Mouse (Mus musculus): ENCODE measurements around the gene Peg3.
"Not testable (repeated sequence)": the region's sequence is repeated elsewhere in the genome, so short reads cannot be mapped to it uniquely, and the experiment has no call there.

Peg3 gene

GRCm38 (mm10) chr7:6730241-6730640 is at the start of gene Peg3, which contains the start of gene Usp29:
Gene Peg3 (minus strand): TSS chr7:6730431.
Gene Usp29 (plus strand): TSS chr7:6730578.
- DNase-seq (ENCODE audit: low spot score in 2 of 2): peak; percentile 86 to 88

GRCm38 (mm10) chr7:6779172-6779571 is 48.9 kb upstream of the Peg3 start:
- DNase-seq (ENCODE audit: low spot score in 2 of 2): no peak

GRCm38 (mm10) chr7:6777689-6778088 is 47.5 kb upstream of the Peg3 start:
- no peak for DNase-seq (ENCODE audit: low spot score in 2 of 2)

DNA sequence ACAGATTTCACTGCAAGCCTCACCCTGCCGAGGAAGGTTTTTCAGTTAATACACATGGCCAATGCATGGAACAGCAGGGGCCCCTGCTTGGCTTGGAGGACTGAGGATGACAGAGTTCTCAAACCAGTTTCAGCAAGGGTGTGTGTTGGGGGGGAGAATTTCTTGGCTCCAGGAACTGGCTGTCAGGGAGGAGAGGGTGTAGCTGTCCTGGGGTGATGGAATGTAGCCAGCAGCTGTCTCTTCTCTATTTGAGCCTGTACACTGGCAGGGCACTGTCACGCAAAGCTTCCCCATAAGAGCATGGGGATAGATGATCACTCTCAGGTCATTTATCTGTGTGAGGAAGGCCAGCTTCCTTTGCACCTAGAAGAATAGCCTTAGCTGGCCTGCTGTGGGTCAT is 46.9 kb upstream of the Peg3 start:
- peak in 1 of 2 experiments; percentile 34 for DNase-seq (ENCODE audit: low spot score in 2 of 2)

DNA sequence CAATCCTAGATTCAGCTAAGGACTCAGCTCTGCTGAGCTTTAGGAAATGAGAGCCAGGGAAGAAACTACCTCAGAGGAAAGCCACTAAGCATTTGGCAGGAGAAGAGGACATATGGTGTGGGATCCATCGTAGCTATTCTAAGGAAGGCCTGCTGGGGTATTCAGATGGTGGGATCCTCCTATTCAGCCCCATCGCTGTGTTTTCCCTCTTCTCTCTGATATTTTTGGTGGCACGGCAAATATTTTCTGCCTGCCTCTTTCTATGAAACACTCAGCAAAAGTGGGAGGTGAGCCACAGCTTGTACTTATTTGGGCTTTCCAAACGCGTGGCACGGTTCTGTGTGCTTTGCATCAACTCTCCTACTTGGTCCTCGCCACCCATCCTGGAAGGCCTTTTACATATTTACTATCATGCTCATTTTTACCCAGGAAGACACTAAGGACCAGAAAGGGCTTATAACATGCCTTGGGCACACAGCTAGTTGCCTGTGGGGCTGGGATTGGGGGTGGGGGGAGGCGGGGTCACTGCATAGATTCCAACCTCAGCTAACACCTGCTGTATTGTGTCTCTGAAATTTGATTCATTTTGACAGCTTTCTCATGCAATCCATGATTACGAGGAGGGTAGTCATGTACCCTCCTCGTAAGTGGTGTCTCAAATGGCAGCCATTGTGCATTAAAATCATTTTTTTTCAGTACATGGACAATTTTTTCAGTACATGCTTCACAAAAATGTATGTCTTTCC is 46.3 kb upstream of the Peg3 start:
- DNase-seq (ENCODE audit: low spot score in 2 of 2): no peak

- DNase-seq (ENCODE audit: low spot score in 2 of 2): not testable (repeated sequence)
These were observed 43.7 kb upstream of the Peg3 start for GRCm38 (mm10) chr7:6773865-6774413.

- DNase-seq (ENCODE audit: low spot score in 2 of 2): peak; percentile 63 to 68
These were observed 40.1 kb upstream of the Peg3 start for GRCm38 (mm10) chr7:6770286-6770685.

DNA sequence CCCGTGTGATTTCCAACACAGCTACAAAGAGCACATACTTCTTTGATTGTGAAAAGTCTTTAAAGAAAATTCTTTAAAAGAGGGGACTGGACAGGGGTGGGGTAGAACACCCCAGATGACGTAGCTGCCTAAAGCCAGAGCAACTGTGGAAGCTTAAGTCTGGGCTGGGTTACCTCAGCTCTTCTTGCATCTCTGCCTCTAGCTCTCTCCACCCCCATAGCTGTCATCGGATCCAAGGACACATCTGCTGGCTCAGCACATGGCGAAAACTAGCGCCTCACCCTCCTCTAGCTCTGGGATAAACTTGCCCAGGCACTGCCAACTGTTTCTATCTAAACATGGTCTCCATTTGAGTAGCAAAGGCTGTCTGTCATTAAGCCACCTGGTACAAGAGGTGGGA is 35.0 kb upstream of the Peg3 start:
- DNase-seq (ENCODE audit: low spot score in 2 of 2): no peak

DNA sequence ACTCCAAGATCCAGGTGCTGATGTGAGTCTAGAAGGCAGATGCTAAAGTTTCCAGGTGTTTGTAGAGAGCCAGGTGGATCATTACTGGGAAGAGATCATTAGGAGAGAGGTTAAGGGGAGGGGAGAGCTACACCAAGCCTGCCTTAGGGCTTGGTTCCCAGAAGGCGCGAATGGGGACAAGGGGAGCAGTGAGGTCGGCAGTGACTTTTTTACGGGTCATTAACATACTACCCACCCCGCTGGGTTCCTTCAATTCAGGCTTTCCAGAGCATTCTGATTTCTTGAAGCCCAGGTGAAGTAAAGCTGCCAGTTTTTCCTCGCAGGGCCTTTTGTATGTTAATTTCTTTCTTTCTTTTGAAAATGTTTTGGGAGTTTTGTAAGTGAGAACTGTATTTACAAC is 29.9 kb upstream of the Peg3 start:
- DNase-seq (ENCODE audit: low spot score in 2 of 2): no peak

DNA sequence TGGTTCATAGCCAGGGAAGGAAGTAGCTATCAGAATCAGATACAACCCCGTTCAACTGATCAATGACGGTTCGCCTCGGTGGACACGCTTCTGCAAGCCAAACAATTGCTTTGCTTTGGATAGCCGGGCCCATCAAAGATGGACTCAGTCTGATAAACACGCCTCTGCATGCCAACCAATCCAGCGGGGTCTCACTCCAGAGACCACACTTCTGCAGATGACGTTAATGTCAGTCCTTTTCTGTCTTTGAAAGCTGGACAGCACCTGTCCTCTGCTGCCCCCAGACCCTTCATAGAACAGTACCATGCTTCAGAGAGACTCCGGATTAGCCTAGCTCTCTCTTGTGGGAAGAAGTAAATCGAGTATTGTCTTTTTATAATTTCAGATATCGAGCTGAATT is 29.5 kb upstream of the Peg3 start:
- no peak for DNase-seq (ENCODE audit: low spot score in 2 of 2)

DNA sequence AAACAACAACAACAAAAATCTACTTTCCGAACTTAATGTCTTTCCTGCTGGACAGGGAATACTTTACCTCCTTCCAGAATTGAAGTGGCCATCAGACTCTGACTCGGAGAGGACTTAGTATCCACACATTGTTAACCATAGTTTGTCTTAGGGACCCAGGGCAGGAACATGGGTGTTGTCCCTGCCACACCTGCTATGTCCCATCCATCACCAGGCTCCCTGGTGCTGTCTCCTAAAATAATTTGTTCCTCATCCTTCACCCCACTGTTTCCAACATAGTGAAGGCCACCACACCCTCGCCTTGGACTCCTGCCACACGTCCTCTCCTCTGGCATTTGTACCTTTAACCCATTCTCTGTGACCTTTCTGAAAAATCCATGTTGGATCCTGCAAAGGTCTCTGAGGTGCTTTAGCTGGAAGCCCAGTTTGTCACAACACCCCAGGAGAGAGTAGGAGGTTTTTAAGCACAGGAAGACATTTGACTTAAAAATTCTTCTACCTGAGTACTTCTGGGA is 26.6 kb upstream of the Peg3 start:
- DNase-seq (ENCODE audit: low spot score in 2 of 2): no peak

DNA sequence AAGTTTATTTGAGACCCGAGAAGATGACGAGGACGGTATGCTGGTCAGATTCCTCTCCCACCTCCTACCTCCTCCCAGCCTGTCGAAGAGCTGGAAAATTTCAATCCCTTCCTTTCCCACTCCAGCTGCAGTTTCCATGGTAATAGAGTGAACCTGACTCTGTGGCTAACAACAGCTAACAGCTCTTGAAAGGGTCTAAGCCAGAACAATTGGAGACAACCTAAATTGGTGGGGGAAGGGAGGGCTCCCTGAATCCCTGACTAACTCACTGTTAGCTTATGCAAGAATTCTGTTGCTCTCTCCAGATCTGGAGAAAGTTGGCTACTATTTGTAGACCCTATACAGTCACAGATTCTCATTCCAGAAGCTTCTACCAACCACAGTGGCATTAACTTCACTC is 23.2 kb upstream of the Peg3 start:
- no peak for DNase-seq (ENCODE audit: low spot score in 2 of 2)

DNA sequence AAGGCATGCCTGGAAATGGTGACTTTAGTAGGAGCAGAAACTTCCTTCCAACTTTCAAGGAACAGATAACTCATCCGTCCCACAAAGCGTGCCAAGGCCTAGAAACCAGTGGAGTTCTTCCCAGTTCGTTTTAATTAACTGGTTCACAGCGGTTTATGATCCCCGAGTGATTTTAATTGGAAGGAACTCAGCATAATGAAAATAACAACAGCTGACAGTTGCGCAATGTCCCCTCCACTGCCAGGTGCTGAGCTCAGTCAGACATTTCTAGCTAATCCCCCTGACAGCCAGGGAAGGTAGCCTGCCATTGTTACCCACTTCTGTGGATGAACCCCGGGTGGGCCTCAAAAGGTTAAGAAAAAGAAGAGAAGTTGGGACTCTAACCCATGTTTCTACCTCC is 19.0 kb upstream of the Peg3 start:
- DNase-seq (ENCODE audit: low spot score in 2 of 2): peak in 1 of 2 experiments; percentile 34

DNA sequence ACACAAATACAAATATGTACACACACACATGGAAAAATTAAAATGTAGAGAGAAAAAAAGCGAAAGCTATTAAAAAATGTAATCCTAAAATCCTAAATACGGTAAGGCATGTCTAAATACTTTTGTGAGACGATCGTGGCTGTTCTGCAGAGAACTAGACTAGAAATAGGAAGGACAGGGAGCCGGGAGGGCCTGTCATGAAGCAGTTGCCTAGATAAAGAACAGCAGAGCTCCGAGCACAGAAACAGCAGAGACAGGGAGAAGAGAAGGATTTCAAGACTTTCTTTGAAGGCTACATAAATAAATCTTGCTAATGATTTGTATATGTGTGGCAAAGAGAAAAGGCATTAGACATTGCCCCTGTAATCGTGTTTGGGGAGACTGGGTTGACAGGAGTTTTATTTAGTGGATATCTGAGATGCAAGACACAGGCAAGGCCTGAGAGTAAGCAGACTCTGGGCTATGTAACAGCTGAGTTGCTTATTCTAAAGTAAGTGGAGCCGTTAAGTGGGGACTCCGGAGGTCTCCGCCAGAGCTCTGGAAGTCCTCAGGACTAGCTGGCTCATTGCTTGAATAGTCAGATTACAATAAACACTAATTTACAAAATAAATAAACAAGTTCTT is 14.2 kb upstream of the Peg3 start:
- no peak for DNase-seq (ENCODE audit: low spot score in 2 of 2)

DNA sequence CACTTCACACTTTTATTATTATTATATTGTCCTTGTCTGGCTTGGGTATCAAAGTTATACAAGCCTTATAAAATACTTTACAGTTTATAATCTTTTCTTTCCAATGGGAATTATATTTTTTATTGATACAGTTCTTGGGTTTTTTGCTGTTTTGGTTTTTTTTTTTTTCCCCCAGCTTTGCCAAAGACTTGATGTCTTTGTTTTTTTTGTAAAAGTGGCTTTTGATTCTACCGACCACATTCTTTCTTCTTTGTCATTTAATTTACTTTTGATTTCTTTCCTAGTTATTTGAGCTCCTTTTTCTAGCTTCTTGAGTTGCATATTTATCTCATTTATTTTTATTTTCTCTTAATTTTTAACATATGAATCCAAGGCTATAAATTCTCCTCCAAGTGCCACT is 5.8 kb upstream of the Peg3 start:
- DNase-seq (ENCODE audit: low spot score in 2 of 2): no peak

DNA sequence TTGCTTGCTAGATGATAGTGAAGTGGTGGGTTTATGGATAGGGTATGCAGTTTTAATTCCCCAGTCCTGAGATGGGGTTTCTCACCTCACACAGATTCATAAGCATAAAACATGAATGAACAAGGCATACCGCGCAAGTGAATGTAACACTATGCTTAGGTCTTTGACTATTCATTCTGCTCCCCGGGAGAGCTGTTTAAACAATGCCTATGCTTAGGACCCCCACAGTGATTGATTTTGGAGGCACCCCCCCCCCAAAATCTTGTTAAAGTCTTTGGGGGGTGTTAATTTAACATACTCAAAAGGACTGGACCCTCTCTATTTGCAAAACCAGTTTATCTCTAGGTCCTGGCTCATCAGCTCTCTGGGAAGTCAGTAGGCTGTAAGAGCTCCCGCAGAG is 1.7 kb upstream of the Peg3 start:
- no peak for DNase-seq (ENCODE audit: low spot score in 2 of 2)

DNA sequence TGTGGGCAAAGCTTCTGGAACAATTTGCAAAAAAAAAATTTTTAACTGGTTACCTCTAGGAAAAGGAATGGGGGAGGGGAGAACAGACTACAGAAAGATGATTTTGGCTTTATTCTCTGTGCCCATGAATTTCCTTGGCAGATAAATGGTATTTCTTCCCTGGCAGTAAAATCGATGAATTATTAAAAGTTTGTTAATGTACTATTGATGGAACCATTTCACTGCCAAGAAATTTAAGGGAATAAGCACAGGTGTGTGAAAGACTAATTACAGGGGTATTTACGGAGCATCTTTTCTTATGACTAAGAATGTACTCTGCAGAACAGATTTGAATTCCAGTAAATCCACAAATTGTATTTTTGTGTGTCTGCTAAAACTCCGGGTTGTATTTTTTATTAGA is 1.1 kb upstream of the Peg3 start:
- no peak for DNase-seq (ENCODE audit: low spot score in 2 of 2)

DNA sequence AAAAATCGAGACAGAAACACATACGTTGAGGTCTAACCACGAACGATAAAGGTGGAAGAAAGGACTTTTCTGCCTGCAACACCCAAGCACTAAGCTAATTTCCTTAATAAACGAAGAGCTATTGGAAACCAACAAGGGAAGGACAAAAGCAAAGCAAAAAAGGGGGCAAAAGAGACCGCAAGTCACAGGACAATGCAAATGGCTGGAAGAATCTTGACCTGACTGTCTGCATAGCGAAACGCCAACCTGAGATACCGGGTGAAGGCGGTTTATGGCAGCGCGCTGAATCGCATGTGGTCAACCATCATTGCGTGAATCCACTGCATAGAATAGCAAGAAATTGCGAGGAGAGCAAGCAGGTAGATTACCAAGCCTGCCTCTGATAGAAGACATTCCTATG is 570 bp upstream of the Peg3 start:
- no peak for DNase-seq (ENCODE audit: low spot score in 2 of 2)

DNA sequence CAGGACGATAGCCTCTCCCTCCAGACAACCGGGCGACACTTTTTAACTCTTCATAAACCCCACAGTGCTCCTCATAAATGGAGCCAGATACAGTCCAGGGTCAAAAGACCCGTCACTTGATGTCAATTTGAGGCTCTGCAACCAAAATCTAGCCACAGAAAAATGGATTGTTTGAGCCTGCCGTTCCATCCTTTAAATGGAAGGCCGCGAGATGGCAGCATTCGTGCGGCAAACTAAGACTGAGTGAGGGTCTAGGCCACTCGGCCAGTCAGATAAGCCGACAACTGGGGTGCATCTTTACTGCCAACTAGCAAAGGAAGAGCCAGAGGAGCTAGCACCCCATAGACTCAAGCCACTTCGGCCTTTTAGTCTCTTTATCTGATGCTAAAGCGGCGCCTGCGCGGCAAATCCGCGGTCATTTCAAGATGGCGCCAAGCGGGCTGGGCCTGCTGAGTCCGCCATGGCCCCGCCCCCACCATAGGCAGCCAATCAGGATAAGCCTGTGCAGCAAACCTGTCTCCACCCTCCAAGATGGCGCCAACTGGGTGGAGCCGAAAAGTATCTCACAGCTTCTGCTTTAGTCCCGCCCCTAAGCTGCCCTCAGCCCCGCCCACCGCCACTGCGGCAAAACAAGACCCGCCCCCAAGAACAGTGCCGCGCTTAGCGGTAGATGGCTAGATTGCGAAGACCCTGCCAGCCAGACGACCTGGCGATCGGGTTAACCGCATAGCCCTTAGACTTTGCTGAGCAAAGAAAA is 992 bp downstream of the Peg3 start:
- DNase-seq (ENCODE audit: low spot score in 2 of 2): peak; percentile 93 to 96

GRCm38 (mm10) chr7:6728263-6728931 is 1.8 kb downstream of the Peg3 start:
- DNase-seq (ENCODE audit: low spot score in 2 of 2): peak; percentile 82 to 87

DNA sequence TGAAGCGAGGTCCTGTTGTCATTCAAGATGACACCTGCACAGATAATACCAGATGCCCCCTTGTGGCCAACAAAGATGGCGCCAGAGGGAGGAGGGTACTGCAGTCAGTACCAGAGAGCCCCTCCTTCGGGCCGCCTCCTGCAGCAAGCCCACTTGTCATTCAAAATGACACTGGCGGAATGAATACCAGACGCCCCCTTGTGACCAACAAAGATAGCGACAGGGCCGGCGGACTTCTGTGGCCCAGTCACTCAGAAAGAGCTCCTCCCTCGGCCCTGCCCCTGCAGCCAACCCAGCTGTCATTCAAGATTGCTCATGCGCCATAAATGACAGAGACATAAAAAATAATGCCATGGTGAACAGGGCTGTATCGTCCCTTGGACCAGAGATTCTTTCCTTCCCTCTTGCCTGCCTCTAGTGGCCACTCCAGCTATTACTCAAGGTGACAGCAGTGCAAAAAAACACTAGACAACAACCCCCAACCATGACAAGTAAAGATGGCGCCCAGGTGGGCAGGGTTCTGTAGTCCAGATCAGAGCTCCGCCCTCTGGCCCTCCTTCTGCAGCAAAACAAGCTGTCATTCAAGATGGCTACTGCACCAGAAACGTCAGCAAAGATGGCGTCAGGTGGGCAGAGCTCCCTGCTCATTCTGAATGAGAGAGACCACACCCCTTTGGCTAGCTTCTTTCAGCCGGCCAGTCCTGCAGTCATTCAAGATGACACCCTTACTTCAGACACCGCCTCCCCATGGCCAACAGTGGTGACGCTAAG is 2.7 kb downstream of the Peg3 start:
- DNase-seq (ENCODE audit: low spot score in 2 of 2): peak; percentile 71 to 74

Measured in urinary bladder, postnatal 4 days (tissue).